Mouse (Mus musculus) forebrain, embryonic 13.5 days (tissue): Measurements from ENCODE around the gene Mtfr1l. TPM values are rescaled to one million over a fixed set of nuclear protein-coding genes. Genes with fewer than 3 reads are reported as not detected.

Experiments used
- ATAC-seq: fragments of 200-750 bp; cut with Nextera tagmentation; 2 replicates; pipeline ENCODE4 v1.8.0; 2017
- H3K27ac ChIP-seq: fragments of 300-500 bp; sonication (generic); 2 replicates; pipeline ENCODE4 v1.5.1; 2015; ENCODE audit warnings: inconsistent platforms, mild to moderate bottlenecking, moderate library complexity
- H3K27me3 ChIP-seq: fragments of 300-500 bp; sonication (generic); 2 replicates; pipeline ENCODE4 v1.6.1; 2015; ENCODE audit warnings: mild to moderate bottlenecking, inconsistent platforms
- H3K36me3 ChIP-seq: fragments of 300-500 bp; sonication (generic); 2 replicates; pipeline ENCODE4 v1.6.1; 2015; ENCODE audit warnings: mild to moderate bottlenecking, inconsistent platforms; ENCODE audit not compliant: poor library complexity, severe bottlenecking
- H3K4me1 ChIP-seq: fragments of 300-500 bp; sonication (generic); 2 replicates; pipeline ENCODE4 v1.6.1; 2015; ENCODE audit warnings: inconsistent platforms
- H3K4me2 ChIP-seq: fragments of 300-500 bp; sonication (generic); 2 replicates; pipeline ENCODE4 v1.6.1; 2015; ENCODE audit warnings: inconsistent platforms, mild to moderate bottlenecking, moderate library complexity
- H3K4me3 ChIP-seq: fragments of 300-500 bp; sonication (generic); 2 replicates; pipeline ENCODE4 v1.5.1; 2015; ENCODE audit warnings: mild to moderate bottlenecking, inconsistent platforms
- H3K9ac ChIP-seq: fragments of 300-500 bp; sonication (generic); 2 replicates; pipeline ENCODE4 v1.6.1; 2015; ENCODE audit warnings: mild to moderate bottlenecking, inconsistent platforms
- H3K9me3 ChIP-seq: fragments of 300-500 bp; sonication (generic); replicated peaks from 2 replicates; pipeline ENCODE4 v1.6.1; 2016; ENCODE audit warnings: inconsistent platforms
- WGBS: fragments of 180-500 bp; shearing (Covaris S2); methylation state at CpG from one replicate; pipeline ENCODE4 v1.1.7; 2015; 5-methylcytosine and 5-hydroxymethylcytosine counted together
- polyA plus RNA-seq: library from polyadenylated mRNA; unstranded; fragments of >200 nt; fragmentation: Nextera tagmentation; extraction: Ambion mirVana; gene quantifications from 2 replicates; pipeline ENCODE4 v1.2.1, GENCODE M21; 2015

The Mtfr1l gene
- polyA plus RNA-seq, 1 experiment from 2014 or later, result 132 TPM

GRCm38 (mm10) chr4:134534124-134534886 is 882 bp downstream of the Mtfr1l start:
- WGBS, result 1% methylated on average over 54 of the region's 57 CpGs
- H3K9ac ChIP-seq, result peak overlapping the region; percentile 84
- H3K27me3 ChIP-seq, result no peaks in the 10 kb centered on the region
- peak; percentile 2; the same call in 1 of the 2 replicates for ATAC-seq
- H3K4me1 ChIP-seq, result peaks cover 28% of the 10 kb centered on the region
- peak overlapping the region; percentile 98 for H3K4me2 ChIP-seq
- H3K9me3 ChIP-seq, result no peaks in the 10 kb centered on the region
- H3K4me3 ChIP-seq, result peak overlapping the region; percentile 96
- H3K36me3 ChIP-seq, result peaks cover 39% of the 10 kb centered on the region
- H3K27ac ChIP-seq, result peak overlapping the region; percentile 76

- H3K27me3 ChIP-seq, result no peaks in the 10 kb centered on the region
- H3K9ac ChIP-seq, result peak overlapping the region; percentile 84
- 84% methylated on average over 4 of the region's 4 CpGs for WGBS
- peaks cover 24% of the 10 kb centered on the region for H3K4me1 ChIP-seq
- H3K9me3 ChIP-seq, result no peaks in the 10 kb centered on the region
- ATAC-seq, result no peak
- no peak overlapping the region for H3K27ac ChIP-seq
- peak overlapping the region; percentile 96 for H3K4me3 ChIP-seq
- H3K4me2 ChIP-seq, result peak overlapping the region; percentile 98
- peaks cover 39% of the 10 kb centered on the region for H3K36me3 ChIP-seq
These were observed 1.8 kb downstream of the Mtfr1l start for GRCm38 (mm10) chr4:134533421-134533820.

DNA sequence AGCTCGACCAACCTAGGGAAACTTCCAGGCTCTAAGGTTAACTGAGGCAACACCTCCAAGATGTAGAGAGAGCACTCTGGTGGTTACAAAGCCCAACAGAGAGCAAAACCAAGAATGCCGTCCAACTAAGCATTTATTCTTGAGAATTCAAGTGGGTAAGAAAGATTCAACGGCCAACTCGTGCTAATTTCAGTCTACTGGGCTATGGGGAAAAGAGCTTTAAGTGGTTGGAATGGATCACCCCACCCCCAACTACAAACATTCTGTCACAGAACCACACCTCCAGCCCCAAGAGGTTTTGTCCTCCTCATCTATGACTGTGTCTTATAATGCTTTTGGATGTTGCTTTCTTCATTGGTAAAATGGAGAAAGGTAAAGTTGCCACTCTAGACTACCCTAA is 2.3 kb downstream of the Mtfr1l start:
- Histone ChIP-seq H3K27ac (no peak overlapping the region), H3K27me3 (no peaks in the 10 kb centered on the region), H3K4me2 (peak overlapping the region; percentile 7; the same call in 1 of the 2 replicates), H3K9ac (no peak overlapping the region), H3K9me3 (no peaks in the 10 kb centered on the region), H3K4me1 (peaks cover 24% of the 10 kb centered on the region), H3K36me3 (peaks cover 41% of the 10 kb centered on the region), H3K4me3 (no peak overlapping the region)
- 93% methylated on average over 4 of the region's 4 CpGs for WGBS
- ATAC-seq, result no peak

- ATAC-seq, result no peak
- Histone ChIP-seq H3K9me3 (no peaks in the 10 kb centered on the region), H3K27me3 (no peaks in the 10 kb centered on the region), H3K4me3 (no peak overlapping the region), H3K9ac (0 out of 2 replicates have a peak overlapping the region, but pooled peaks have one; percentile 8), H3K4me1 (peaks cover 7% of the 10 kb centered on the region; the same call in 1 of the 2 replicates), H3K27ac (peak overlapping the region; percentile 31; the same call in 1 of the 2 replicates), H3K4me2 (no peak overlapping the region), H3K36me3 (peaks cover 88% of the 10 kb centered on the region)
- 60% methylated on average over 5 of the region's 5 CpGs for WGBS
These were observed 9.0 kb downstream of the Mtfr1l start for GRCm38 (mm10) chr4:134526220-134526619.

DNA sequence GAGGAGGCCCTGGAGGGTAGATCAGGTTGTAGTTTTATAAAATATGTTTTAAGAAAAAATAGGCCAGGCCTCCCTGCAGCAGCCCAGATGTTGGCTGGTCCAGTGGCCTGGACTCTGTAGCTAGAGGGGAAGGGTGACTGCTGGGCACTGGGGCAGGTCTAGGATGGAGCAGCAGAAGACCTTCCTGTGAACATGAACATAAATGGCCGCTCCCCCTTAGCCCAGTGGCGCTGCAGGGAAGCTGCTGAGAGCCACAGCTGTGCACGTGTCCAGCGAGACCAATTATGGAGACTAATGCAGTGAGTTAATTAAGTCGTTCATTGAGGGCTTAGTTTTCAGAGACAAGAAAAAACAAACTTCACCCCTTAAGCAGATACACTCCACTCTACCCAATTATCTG is 9.4 kb downstream of the Mtfr1l start:
- Histone ChIP-seq H3K4me2 (no peak overlapping the region), H3K4me3 (no peak overlapping the region), H3K4me1 (peaks cover 7% of the 10 kb centered on the region; the same call in 1 of the 2 replicates), H3K9me3 (no peaks in the 10 kb centered on the region), H3K36me3 (peaks cover 86% of the 10 kb centered on the region), H3K27me3 (no peaks in the 10 kb centered on the region), H3K9ac (no peak overlapping the region), H3K27ac (no peak overlapping the region)
- WGBS, result 25% methylated on average over 5 of the region's 5 CpGs
- no peak for ATAC-seq

- no peak overlapping the region for H3K4me2 ChIP-seq
- no peaks in the 10 kb centered on the region for H3K9me3 ChIP-seq
- H3K27ac ChIP-seq, result no peak overlapping the region
- no peak overlapping the region for H3K4me3 ChIP-seq
- ATAC-seq, result no peak
- no peak overlapping the region for H3K9ac ChIP-seq
- no peaks in the 10 kb centered on the region for H3K27me3 ChIP-seq
- WGBS, result 93% methylated on average over 4 of the region's 4 CpGs
- H3K36me3 ChIP-seq, result peaks cover 67% of the 10 kb centered on the region
- peaks cover 7% of the 10 kb centered on the region; the same call in 1 of the 2 replicates for H3K4me1 ChIP-seq
These were observed 11.7 kb downstream of the Mtfr1l start for GRCm38 (mm10) chr4:134523447-134523846.

DNA sequence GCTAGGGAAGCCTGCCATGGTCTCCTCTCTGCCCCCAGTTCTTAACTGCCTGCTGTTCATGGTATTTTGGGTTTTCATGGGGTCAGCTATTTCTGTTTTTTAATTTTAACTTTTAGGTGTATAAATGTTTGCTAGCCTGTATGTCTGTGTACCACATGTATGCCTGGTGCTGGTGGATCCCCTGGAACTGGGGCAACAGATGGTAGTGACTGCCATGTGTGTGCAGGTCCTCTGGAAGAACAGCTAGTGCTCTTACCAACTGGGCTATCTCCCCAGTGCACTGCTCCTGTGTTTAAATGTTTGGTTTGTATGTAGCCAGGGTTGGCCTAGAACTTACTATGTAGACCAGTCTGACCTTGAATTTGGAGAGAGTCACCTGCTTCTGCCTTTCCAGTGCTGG is 15.9 kb downstream of the Mtfr1l start:
- Histone ChIP-seq H3K9me3 (no peaks in the 10 kb centered on the region), H3K36me3 (peaks cover 26% of the 10 kb centered on the region), H3K27ac (no peak overlapping the region), H3K27me3 (no peaks in the 10 kb centered on the region), H3K4me2 (no peak overlapping the region), H3K4me1 (no peaks in the 10 kb centered on the region), H3K4me3 (no peak overlapping the region), H3K9ac (no peak overlapping the region)
- no peak for ATAC-seq

DNA sequence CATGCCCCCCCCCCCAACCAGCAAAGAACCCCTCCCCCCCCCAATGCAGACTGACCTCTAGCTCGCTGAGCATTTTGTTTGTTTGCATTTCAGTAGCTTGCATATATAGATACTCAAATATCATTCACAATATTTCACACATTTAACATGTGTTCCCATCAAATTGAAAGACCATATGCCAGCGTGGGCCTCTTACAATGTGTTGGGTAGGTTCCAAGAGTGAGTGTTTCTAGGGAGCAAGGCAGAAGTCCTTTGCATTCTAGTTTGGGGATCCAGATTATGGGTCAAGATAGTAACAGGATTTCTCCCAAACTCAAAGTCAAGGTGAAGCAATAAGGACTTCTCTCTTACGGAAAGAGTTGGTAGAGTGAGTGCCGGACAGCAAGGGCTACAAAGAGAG is 16.6 kb downstream of the Mtfr1l start:
- H3K36me3 ChIP-seq, result peaks cover 19% of the 10 kb centered on the region
- no peak for ATAC-seq
- no peaks in the 10 kb centered on the region for H3K9me3 ChIP-seq
- no peaks in the 10 kb centered on the region for H3K4me1 ChIP-seq
- H3K4me3 ChIP-seq, result no peak overlapping the region
- 90% methylated on average over 4 of the region's 4 CpGs for WGBS
- H3K27me3 ChIP-seq, result no peaks in the 10 kb centered on the region
- no peak overlapping the region for H3K4me2 ChIP-seq
- H3K9ac ChIP-seq, result no peak overlapping the region
- no peak overlapping the region for H3K27ac ChIP-seq

GRCm38 (mm10) chr4:134517719-134518118 is 17.5 kb downstream of the Mtfr1l start:
- H3K36me3 ChIP-seq, result peaks cover 11% of the 10 kb centered on the region; the same call in 1 of the 2 replicates
- no peak for ATAC-seq
- no peak overlapping the region for H3K4me2 ChIP-seq
- H3K4me1 ChIP-seq, result peaks cover 2% of the 10 kb centered on the region
- H3K27ac ChIP-seq, result no peak overlapping the region
- no peak overlapping the region for H3K9ac ChIP-seq
- H3K4me3 ChIP-seq, result no peak overlapping the region
- WGBS, result 88% methylated on average over 10 of the region's 10 CpGs
- no peaks in the 10 kb centered on the region for H3K27me3 ChIP-seq
- no peaks in the 10 kb centered on the region for H3K9me3 ChIP-seq

- WGBS, result 86% methylated on average over 8 of the region's 8 CpGs
- no peak overlapping the region for H3K4me2 ChIP-seq
- peaks cover 8% of the 10 kb centered on the region for H3K4me1 ChIP-seq
- no peak overlapping the region for H3K27ac ChIP-seq
- no peak overlapping the region for H3K4me3 ChIP-seq
- H3K9ac ChIP-seq, result no peak overlapping the region
- ATAC-seq, result no peak
- H3K9me3 ChIP-seq, result no peaks in the 10 kb centered on the region
- no peaks in the 10 kb centered on the region for H3K27me3 ChIP-seq
- peaks cover 10% of the 10 kb centered on the region; the same call in 1 of the 2 replicates for H3K36me3 ChIP-seq
These were observed 18.2 kb downstream of the Mtfr1l start for GRCm38 (mm10) chr4:134516981-134517380.

- Histone ChIP-seq H3K27ac (no peak overlapping the region), H3K9ac (no peak overlapping the region), H3K4me2 (no peak overlapping the region), H3K4me3 (no peak overlapping the region), H3K36me3 (peaks cover 4% of the 10 kb centered on the region; the same call in 1 of the 2 replicates), H3K4me1 (peaks cover 18% of the 10 kb centered on the region), H3K27me3 (no peaks in the 10 kb centered on the region), H3K9me3 (no peaks in the 10 kb centered on the region)
- ATAC-seq, result no peak
- 75% methylated on average over 7 of the region's 7 CpGs for WGBS
These were observed 19.6 kb downstream of the Mtfr1l start for GRCm38 (mm10) chr4:134515614-134516013.

DNA sequence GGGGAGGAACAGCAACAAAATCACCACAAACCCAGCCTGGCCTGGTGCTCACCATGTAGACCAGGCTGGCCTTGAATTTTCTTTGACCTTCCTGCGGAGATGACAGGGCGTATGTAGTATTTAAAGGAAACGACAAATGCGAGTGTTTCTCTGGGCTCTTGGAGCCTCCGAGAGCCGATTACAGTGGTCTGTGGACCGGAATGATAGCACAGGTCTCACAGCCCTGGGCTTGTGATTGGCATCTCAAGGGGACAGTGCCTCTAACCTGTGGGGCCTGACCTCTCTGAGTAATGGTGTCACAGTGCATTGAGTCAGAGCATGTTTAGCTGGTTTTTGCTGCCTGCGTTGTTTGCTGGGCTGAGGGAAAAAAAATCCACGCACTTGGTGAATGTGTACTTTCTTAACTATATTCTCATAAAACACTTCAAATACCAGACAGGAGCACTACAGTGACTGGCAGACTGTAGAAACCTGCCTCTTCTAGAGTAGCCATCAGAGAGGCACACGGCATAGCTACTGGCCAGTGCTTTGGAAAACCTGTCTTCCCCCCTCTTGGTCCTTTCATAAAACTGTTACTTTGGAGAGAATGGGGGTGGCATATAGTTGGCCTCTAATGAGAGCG is 20.8 kb downstream of the Mtfr1l start:
- H3K27me3 ChIP-seq, result no peaks in the 10 kb centered on the region
- H3K27ac ChIP-seq, result no peak overlapping the region
- H3K9me3 ChIP-seq, result no peaks in the 10 kb centered on the region
- H3K36me3 ChIP-seq, result no peaks in the 10 kb centered on the region
- no peak for ATAC-seq
- H3K4me3 ChIP-seq, result no peak overlapping the region
- H3K4me1 ChIP-seq, result peaks cover 18% of the 10 kb centered on the region
- no peak overlapping the region for H3K4me2 ChIP-seq
- 95% methylated on average over 11 of the region's 11 CpGs for WGBS
- no peak overlapping the region for H3K9ac ChIP-seq
